Mouse (Mus musculus) lung, postnatal 14 days (tissue): ENCODE results near the gene Irgq.

Experiments used
- DNase-seq: peaks from one replicate; pipeline ENCODE4 v3.0.0; 2021

Irgq gene

GRCm38 (mm10) chr7:24547534-24548036 lies 17.1 kb downstream of the Irgq start:
- no peak for DNase-seq

- DNase-seq, result no peak
Measured at GRCm38 (mm10) chr7:24551985-24552759, 21.7 kb downstream of the Irgq start.

GRCm38 (mm10) chr7:24555786-24556185 lies 25.3 kb downstream of the Irgq start:
- no peak for DNase-seq

- DNase-seq, result no peak
Measured at GRCm38 (mm10) chr7:24561450-24561849, 31.0 kb downstream of the Irgq start.

- DNase-seq, result no peak
Measured at GRCm38 (mm10) chr7:24563191-24563836, 32.8 kb downstream of the Irgq start.

GRCm38 (mm10) chr7:24563837-24564206 lies 33.3 kb downstream of the Irgq start:
- DNase-seq, result no peak

- DNase-seq, result peak; percentile 81
Measured at GRCm38 (mm10) chr7:24564607-24565265, 34.2 kb downstream of the Irgq start.

GRCm38 (mm10) chr7:24565627-24566026 lies 35.1 kb downstream of the Irgq start:
- no peak for DNase-seq

- DNase-seq, result no peak
Measured at GRCm38 (mm10) chr7:24566206-24566605, 35.7 kb downstream of the Irgq start.

GRCm38 (mm10) chr7:24568512-24568911 lies 38.0 kb downstream of the Irgq start:
- no peak for DNase-seq

- DNase-seq, result no peak
Measured at GRCm38 (mm10) chr7:24571071-24571470, 40.6 kb downstream of the Irgq start.

GRCm38 (mm10) chr7:24572455-24572854 lies 42.0 kb downstream of the Irgq start:
- DNase-seq, result no peak

GRCm38 (mm10) chr7:24574224-24574796 lies 43.8 kb downstream of the Irgq start:
- DNase-seq, result no peak

GRCm38 (mm10) chr7:24577811-24578210 lies 47.3 kb downstream of the Irgq start:
- DNase-seq, result no peak

- no peak for DNase-seq
Measured at GRCm38 (mm10) chr7:24584876-24585275, 54.4 kb downstream of the Irgq start.

- DNase-seq, result no peak
Measured at GRCm38 (mm10) chr7:24585995-24586394, 55.5 kb downstream of the Irgq start.

GRCm38 (mm10) chr7:24586828-24587227 lies 56.3 kb downstream of the Irgq start:
- no peak for DNase-seq

GRCm38 (mm10) chr7:24587330-24588105 lies 57.0 kb downstream of the Irgq start, which contains the start of the genes Ethe1 and Zfp575:
TSS of gene Ethe1 (plus strand) at chr7:24587543.
TSS of gene Zfp575 (minus strand) at chr7:24587641.
- peak; percentile 51 for DNase-seq
